Mouse (Mus musculus): ENCODE results near the gene Tmco1. TPM values are rescaled to one million over a fixed set of nuclear protein-coding genes. Genes with fewer than 3 reads are reported as not detected.

The Tmco1 gene
- polyA plus RNA-seq, 1 experiment = 11.9 TPM

GRCm38 (mm10) chr1:167374942-167375341, 66.8 kb downstream of the Tmco1 start:
- no peak for TF ChIP-seq GATA1 (IDR thresholded peaks at IDR 0.05; ENCODE audit: low read length)

DNA sequence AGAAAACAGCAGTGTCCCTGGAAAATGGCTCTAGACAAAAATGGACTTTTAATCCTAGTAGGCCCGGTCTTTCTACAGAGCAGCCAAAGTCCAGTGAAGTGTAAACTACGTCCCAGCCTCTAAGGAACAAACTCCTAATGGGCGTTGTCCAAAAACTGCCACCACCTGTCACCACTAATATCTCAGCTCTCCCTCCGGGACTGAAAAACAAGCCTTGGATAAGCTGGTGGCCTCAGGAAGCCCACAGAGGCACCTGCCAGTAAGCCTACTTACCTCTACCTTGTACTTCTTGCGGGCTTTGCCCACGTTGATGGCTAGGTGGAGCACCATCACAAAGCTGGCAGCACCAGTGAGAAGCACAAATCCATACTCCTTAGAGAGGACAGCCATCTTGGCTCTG, 69.8 kb downstream of the Tmco1 start:
- no peak for TF ChIP-seq GATA1 (IDR thresholded peaks at IDR 0.05; ENCODE audit: low read length)

DNA sequence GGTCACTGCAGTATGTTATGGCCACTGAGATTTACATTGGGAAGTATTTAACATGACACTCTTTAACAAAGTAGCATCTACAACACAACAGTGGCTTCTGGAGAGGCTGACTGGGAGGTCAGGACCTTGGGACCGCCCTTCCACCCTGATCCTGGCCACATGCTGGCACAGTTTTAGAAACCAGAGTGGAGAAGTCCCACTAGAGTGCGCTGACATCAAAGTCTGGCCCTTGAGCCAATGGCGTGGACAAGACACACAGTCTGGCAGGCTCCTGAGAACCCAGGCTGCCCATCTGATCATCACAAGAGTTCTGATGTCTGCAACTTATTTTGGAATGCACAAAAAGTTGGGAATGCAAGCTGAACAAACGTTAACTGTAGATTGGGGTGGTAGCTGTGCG, 71.6 kb downstream of the Tmco1 start:
- TF ChIP-seq GATA1 (IDR thresholded peaks at IDR 0.05; ENCODE audit: low read length) = no peak

- TF ChIP-seq GATA1 (IDR thresholded peaks at IDR 0.05; ENCODE audit: low read length) = no peak
Measured at GRCm38 (mm10) chr1:167380223-167380622, 72.0 kb downstream of the Tmco1 start.

GRCm38 (mm10) chr1:167381050-167382015, 73.2 kb downstream of the Tmco1 start:
- TF ChIP-seq GATA1 (IDR thresholded peaks at IDR 0.05; ENCODE audit: low read length) = no peak

DNA sequence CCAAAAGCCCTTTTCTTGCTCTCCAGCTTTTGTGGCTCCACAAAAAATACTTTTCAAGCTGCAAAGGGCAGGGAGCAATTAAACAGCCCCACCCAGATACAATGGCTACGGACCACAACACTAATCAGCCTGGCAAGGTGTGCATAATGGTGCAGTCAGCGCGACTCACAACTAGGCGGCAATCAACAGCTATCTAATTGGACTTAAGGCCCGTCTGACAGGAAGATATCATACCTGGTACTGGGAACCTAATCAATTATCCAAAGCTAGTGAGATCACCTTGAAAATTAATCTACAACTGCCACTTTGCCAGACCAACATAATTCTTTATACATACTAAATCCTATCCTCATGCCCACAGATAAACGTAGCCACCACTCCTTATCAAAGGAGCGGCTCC, 74.1 kb downstream of the Tmco1 start:
- no peak for TF ChIP-seq GATA1 (IDR thresholded peaks at IDR 0.05; ENCODE audit: low read length)

DNA sequence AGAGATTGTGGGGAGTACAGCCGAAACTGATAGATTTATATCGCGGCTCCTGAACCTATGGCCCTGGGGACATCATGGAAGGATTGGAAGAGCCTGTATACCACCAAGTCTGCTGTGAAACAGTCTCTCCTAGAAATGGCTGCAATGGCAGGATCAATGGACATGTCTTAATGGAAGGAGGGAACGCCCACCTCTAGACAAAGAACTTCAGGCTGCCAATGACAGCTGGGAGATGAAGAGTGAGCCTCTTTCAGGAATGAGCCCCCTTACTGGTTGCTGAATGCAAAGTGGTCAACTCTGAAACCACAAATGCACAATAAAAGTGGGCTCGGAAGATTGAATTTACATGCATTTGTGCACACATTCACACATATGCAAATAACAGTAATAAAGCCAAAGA, 74.6 kb downstream of the Tmco1 start:
- TF ChIP-seq GATA1 (IDR thresholded peaks at IDR 0.05; ENCODE audit: low read length) = no peak

DNA sequence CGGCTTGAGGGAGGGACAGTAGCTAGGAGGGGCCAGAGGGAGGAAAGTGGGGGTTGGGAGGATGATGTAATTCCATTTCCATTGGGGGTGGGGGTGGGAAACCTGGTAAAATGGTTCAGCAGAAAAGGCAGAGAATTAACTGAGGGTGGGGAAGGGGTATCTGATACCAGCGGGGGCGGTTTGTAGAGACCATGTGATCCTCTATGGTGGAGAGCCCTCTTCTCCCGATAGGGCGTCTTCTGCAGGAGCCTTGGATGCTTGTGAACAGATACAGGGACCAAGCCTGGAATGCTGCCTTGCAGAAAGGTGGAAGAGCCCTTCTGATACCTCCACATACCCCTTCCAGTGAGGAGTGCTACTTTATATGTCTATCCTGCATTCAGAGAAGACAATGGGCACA, 75.0 kb downstream of the Tmco1 start:
- no peak for TF ChIP-seq GATA1 (IDR thresholded peaks at IDR 0.05; ENCODE audit: low read length)

Other genes with a start within 250 kb of the Tmco1 start
- gene Uck2, start 23.1 kb upstream of the Tmco1 start, polyA plus RNA-seq (2012) = 375 and 482 TPM in 2 replicates
- 39.9 and 56.7 TPM in 2 replicates for gene Aldh9a1, start 41.6 kb downstream of the Tmco1 start, polyA plus RNA-seq (2012)
- 2.3 and 15.0 TPM in 2 replicates for gene Mgst3, start 85.5 kb downstream of the Tmco1 start, polyA plus RNA-seq (2012)
- gene Lrrc52, start 158.4 kb downstream of the Tmco1 start, polyA plus RNA-seq (2012) = not detected in 2 replicates